Mouse (Mus musculus): Measurements from ENCODE around the gene Cuzd1.

The Cuzd1 gene

DNA sequence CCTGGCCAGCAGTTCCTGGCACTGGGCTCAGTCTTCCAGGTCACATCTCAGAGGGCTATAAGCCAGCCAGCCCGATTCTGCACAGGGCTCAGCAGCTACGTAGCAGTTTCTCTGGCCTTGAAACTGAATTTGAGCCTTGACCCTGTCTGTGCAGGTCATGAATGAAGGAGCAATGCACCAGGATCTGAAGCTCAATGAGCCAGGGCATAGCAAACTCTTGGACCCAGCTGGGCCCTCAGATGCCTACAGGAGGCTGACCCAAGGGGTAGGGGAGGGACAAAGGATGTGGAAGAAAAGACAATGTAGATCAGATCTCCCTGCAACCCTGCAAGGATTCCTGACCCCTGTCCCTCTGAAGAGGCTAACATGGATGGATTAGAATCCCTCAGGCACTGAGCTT is at the start of gene Cuzd1:
Gene Cuzd1 (minus strand): TSS at position 101 of the 400 bp plus-strand sequence.
- DNase-seq: no peak

DNA sequence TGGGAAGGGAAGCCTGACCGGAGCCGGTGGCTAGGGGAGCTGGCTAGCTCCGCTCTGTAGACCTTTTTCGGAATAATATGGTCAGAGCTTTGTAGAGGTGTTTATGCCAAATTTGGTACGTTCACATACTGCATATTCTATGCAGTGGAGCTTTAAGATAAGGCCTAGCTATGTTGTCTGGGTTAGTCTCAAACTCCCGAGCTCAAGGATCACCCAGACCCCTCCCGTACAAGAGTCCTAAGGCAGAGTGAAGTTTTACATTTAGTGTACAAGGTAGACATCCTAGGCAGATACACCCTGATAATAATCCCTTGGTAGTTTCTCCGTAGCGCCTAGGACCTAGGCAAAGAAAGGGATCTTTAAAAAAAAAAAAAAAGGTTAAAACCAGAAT is 49.4 kb upstream of the Cuzd1 start:
- DNase-seq: no peak

DNA sequence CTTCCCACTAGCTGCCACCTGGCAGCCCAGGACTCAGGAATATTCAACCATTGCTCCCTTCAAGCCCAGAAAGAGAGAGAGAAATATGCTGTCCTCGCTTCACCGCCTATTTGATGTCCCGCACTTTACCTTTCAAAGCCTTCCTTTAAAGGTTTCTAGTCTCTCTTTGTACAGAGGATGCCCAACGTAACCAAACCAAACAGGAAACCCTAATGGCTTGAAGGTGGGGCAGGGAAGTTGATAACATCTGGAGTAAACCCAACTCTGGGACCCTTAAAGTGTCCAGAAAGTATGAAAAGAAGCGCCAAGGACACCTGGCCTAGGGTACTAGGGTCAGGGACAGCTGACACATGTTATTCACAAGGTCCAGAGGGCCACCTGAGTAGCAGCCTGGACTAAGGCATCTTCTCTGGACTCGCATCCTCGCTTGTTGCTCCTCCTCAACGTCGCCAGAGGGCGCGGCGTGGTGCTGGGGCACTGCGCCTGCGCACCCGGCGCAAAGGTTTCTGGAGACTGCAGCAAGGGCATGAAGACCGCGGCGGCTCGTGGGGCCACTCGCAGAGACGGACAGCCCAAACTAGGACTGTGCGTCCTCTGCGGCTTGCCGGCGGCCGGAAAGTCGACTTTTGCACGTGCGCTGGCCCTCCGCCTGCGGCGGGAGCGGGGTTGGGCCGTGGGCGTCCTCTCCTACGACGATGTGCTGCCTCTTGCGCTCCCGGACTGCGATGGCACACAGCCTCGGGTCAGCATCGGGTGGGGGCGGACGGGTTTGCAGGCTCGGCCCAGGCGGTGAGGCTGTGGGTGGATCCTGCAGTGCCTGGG is 48.8 kb upstream of the Cuzd1 start, which contains the start of gene Pstk:
Gene Pstk (plus strand): TSS at position 494 of the 822 bp plus-strand sequence.
- peak; percentile 94 for DNase-seq

DNA sequence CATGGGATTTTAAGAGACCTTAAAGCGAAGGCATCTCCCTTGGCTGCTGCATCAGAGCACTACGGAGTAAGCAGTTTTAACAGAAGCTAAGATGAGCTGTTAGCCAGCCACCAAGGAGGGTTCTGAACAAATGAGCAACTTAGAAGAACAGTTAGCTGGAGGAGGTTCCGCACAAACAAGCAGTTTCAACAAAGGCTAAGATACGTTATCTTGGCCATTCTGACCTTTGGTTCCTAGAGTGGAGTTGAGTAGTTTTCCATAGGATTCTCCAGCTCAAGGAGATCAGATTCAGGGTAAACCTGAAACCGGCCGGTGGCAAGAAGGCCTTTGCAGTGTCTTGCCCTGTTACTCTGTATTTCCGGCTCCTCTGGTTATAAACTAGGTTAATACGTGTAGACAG is 42.0 kb upstream of the Cuzd1 start:
- no peak for DNase-seq

DNA sequence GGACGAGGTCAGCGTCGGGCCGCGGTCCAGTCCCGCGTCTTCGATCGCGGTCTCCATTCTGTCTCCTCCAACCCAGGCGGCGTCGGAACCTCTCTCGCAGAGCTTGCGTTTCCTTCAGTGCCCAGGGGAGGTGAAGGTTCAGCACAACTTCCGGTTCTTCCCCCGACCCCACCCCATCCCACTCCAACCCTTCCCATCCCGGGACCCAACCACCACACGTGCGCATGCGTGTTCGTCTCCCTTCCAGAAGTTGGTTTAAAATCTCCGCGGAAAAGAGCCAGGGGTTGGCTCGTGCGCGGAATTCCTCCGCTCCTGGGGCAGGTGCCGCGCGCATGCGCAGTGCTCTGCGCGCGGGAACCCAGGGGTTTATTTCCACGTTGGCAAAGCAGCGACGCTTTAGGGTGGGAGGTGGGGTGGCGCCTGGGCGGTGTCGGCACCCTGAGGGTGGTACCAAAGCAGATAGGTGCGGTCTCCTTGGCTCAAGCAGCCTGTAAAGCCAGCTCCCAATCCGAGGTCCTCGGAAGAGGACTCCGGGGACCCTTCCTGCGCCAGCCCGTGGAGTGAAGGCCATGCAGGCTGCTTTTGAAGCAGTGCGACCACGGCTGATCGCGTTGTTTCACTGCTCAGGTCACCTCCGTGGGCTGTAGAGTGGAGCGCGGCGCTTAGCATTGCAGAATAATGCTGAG is 40.7 kb upstream of the Cuzd1 start, which contains the start of gene 2310057M21Rik:
Gene 2310057M21Rik (minus strand): TSS at position 145 of the 686 bp plus-strand sequence.
- DNase-seq: peak; percentile 99

DNA sequence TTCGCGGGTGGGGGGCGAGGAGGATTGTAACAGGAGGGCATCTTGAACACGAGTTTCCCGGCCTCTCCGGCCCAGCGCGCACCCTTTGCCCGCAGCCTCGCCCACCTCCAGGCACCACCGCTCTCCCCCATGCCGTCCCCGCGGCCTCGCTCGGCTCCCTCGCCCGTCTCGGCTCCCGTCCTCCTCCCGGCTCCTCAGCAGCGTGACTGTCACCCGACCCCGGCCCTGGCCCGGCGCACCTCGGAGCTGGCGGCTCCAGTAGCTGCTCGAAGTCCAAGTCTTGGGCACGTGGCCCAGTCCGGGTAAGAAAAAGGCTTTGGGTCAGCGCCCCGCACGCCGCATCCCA is 40.1 kb upstream of the Cuzd1 start:
- no peak for DNase-seq

DNA sequence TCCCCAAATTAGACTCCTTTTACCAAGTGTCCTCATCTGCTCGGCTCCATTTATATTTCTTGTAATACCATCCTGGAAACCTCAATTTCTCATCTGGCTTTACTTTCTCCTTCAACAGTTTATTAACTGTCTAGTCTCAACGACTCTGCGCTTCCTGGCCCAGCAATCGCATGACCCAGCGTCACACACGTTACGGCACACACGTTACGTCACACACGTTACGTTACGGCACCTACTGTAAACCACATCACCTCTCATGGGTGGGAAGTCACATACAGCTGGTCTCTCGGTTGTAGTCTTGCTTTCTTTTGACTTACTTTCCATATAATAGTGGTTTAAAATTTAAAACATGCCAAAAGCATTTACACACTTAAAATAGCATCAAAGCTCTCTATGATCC is 34.0 kb upstream of the Cuzd1 start:
- DNase-seq: no peak

DNA sequence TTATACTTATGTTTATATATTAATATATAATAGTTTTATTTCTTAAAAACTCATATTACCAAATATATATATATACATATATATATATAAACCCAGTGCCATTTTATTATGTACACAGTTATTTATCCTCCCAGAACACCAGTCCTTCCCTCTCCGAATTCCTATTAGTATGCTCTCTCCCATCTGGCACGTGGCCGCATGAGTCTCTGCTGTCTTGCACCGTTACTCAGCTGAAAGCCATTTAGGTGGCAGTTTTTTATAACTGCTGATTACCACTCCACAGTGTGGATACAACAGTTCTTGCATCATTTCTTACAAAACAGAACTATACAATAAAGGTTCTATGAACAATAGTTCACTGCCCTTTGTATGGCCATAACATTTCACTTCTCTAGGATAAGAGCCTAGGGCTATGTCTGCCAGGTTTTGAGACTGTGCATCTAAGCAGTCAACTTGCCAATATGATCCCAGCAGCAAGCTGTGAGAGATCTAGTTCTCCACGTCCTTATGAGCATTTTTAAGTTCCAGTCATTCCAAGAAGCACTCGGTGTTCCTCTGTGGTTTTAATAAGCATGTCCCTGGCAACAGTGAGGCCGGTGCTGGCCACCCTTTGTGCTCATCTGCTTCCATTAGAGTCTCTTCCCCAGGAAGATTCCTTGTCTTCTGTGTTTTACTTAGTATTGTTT is 23.9 kb upstream of the Cuzd1 start:
- DNase-seq: no peak

DNA sequence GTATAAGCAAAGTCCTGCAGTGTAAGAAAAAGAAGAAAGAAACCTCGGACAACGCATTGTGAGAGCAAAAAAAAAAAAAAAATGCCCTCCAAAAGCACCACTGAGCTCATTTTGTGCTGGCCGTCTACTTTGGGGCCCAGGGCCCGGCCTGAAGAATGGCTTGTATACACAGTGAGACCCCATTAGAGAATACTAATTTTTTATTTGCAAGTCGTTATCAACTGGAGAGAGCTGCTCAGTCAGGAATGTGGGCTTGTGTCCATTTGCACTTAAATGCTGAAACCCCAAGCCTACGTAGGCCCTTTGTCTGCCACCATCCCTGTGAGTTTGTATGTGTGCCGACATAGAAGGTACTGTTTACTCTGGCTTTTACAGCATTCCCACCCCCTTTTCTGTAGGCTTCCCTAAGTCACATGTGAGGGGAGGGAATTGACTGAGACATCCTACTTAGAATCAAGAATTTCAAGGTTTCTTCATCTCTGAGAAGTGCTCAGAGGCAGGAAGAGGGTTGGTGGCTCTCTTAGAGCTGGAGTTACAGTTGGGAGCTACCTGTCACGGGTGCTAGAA is 15.5 kb upstream of the Cuzd1 start:
- DNase-seq: no peak

DNA sequence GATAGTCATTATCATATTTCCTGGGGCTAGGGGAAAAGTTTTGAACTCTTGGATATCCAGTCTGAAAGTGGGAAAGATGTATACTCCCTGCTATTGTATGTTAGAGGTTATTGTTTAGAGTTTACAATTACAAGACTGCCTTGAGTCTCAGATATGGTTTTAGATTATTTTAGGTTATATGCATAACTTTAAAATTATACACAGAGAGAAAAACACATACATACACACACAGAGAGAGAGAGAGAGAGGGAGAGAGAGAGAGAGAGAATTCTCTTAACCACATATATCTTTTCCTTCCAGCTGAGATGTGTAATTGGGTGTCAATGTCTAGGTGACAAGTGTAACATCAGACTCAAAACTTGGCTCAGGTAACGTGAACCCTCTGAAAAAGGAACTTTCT is 11.5 kb upstream of the Cuzd1 start, which contains the start of gene Fam24a:
Gene Fam24a (plus strand): TSS at position 301 of the 400 bp plus-strand sequence.
- no peak for DNase-seq

DNA sequence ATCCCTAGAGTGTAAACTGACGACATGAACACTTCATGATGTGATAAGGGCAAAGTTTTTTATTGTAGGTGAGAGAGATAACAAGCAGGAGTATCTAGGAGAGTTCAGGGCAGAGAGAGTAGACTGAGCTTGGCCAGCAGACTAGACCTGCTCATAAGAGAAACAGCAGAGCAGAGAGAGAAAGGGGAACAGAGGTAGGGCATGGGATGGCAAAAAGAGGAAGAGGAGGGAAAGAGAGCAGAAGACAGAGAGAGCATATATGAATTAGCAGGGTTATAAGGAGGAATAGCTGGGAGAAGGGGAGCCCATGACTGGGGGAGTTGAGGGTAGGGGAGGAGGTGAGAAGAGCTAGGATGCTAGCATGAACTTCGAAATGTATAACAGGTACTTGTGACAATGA is 9.6 kb upstream of the Cuzd1 start:
- no peak for DNase-seq

DNA sequence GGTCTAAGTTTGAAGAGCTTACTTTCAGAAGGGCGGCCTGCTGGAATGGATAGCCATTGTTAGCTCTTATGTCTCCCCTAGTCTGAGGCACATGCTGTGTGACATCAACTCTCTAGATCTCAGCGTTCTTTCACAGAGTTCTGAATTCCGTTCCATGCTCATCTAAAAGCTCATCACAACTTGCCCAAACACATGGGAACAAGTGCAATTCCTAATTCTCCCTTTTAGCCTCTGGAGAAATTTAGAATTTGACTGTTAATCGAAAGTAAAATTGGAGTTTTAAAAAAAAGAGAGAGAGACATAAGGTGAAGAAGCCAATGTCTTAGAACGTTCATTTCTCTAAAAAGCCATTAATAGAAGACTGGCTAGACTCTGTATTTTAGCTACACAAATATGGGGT is 7.3 kb upstream of the Cuzd1 start, which contains the start of gene Fam24b:
Gene Fam24b (minus strand): TSS at position 101 of the 400 bp plus-strand sequence.
- DNase-seq: no peak

DNA sequence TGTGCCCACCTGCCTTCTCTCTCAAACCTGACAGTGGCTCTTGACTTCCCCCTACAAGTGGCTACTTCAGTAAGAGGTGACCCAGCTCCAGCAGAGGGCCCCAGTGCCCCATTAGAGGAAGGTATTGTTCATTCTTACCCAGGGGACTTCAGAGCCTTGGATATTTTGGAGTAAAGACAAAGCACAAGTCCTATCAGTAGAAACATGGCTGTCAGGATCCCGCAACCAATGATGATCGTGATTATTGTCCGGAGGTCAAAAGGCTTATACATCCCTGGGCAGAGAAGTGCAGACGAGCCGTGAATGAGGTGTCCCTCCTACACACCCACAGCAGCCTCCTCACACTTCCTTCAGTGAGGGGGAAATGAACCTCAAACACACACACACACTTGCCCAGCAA is 5.0 kb upstream of the Cuzd1 start:
- no peak for DNase-seq

DNA sequence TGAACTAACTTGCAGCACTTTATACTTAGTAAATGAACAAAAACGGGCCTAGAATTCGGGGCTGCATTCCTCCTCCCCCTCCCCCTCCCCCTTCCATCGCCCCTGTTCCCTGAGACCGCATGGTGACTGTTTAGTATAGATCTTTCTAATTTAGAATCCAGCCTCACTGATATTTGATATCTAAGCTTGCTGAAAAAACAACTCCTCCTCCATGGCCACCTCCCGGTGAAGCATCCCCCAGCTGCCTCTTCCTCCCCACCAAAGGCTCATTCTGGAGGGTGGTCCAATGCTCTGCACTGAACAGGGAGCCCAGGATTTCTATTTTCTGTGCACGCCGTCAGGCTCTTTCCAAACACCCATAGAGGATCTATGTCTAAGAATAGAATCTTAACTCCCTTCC is 3.8 kb downstream of the Cuzd1 start:
- DNase-seq: no peak

DNA sequence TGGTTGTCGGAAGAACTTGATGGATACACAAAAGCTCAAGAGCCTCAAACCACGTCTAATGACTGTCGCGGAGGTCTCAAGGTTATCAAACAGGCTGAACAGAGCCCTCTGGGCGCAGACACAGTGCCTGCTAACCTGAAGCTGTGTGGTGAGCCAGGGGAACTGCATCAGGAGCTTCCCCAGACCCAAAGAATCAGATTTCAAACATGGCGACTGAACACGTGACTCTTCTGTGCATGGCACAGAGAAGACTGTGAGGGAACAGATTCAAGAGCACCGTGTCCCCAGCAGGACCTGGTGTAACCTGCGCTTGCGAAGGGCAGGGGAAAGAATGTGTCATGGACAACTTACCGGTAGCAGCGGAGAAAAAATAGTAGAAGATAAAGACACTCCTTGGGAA is 4.5 kb downstream of the Cuzd1 start:
- peak; percentile 4 for DNase-seq

DNA sequence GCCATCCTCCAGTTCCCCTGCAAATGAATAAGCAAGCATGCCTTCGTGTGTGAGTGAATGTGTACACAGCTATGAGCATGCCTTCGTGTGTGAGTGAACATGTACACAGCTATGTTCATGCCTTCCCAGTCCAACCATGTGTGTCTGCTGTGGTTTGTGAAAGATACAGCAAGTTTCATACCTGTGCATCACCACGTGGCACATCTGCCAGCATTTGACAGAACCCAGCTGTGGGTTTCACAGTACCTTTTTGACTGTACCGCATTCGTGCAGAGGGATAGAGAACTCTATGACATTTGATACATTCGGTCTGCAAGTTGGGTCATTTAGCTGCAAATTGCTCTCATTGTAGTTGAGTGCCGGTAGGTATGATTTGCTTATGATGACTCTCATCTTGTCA is 7.6 kb downstream of the Cuzd1 start:
- DNase-seq: no peak

DNA sequence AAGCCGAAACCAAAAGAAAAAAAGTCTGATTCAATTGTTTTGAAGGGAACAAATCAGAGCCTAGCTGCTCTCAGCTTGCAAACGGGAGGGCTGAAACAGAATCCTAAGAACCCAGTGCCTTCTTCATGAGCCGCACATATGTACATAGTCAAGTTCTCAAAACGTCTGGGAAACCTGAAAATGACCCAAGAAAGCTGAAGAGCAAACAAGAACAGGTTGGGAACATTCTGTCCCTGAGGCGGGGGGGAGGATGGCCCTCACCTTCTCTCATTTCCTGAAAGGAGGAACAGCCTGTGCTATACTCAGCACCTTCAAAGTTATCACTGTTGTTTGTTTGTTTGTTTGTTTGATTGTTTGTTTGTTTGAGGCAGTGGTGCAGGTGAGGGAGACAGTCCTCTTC is 15.4 kb downstream of the Cuzd1 start:
- DNase-seq: no peak

DNA sequence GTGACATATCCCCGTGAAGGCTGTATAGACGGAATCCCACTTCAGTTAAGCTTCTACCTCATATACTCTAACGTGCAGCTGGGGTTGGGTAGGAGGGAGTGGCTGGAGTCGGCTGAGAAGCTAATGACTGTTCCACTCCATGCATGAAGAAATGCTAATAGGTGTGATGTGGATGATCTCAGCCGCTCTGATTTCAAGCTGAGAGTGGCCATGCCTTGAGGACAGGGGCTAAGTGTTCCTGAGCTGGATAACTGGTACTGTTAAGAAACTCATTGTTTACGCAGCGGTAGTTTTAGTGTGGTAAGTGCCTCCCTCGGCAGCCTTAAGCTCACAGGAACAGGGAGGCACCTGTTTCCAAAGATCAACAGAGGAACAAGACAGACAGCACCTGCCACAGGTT is 18.8 kb downstream of the Cuzd1 start:
- DNase-seq: no peak

DNA sequence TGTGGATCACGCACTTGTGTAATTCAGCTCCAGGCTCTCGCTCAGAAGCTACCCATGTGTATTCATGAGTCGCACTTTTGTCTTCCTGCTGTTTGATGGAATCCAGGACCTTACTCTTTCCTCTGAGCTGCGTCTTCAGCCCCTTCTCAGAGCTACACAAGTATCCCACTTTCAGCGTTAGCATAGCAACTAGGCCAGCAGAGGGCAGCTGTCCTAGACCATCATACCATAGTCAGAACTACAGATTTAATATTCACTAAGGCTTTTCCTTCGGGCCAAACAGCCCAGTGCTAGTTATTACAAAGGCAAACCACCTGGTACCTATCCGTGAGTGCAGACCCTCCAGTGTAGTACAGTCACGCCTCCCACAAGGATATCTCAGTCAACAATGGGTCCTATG is 24.9 kb downstream of the Cuzd1 start:
- no peak for DNase-seq

DNA sequence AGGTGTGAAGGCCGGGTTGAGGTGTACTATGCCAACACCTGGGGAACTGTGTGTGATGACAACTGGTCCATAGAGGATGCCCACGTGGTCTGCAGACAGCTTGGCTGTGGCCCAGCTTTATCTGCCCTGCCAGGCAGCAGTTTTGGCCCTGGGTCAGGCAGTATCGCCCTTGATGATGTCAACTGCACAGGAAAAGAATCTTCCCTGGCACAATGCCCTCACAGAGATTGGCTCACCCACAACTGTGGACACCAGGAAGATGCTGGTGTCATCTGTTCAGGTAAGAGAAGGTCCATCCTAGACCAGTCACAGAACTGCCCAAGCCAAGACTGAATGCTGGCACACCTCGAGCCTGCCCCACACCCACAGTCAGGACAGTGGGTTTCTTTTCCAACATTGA is 56.2 kb downstream of the Cuzd1 start:
- no peak for DNase-seq

DNA sequence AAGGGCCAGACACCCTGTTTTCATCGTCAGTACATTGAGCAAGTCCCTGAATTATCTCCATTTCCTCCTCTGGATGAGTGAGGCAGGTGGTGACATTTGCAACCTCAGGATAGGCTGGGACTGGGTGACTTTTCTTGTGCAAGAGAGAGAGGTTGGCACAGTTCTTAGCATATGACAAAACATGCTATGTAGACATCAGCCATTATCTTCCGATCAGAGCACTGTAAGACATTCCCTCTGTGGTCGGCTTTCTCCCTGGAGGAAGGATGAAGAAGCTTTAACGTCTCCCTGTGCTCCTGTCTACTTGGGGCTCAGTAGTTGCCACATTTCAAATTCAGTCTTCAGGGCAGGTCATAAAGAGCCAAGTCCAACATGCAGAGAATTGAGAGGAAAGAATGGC is 57.8 kb downstream of the Cuzd1 start:
- DNase-seq: no peak

DNA sequence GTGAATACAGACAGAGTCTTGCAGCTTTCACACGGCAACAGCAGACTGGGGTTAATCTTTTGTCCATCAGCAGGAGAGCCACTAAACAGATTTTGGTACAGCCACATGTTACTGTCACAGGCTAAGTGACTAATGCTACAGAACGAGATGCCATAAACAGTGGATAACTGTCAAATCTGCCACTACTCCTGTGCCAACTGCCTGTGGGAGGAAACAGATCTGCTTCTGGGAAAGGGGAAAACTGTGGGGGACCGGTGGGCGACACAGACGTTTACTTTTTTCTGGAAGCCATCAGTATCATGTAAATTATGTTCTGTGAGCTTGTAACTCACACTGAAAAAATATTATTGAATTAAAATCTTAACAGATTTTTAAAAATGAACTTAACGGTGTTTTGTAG is 61.1 kb downstream of the Cuzd1 start:
- no peak for DNase-seq

Measured in retina, postnatal 1 day (tissue).